Mouse (Mus musculus) forebrain, embryonic 10.5 days (tissue): ENCODE results near the gene Dnmt3c. TPM values are rescaled to one million over a fixed set of nuclear protein-coding genes. Genes with fewer than 3 reads are reported as not detected.

Experiments
- DNase-seq: peaks from one replicate; pipeline ENCODE4 v3.0.0-alpha.2; 2017; ENCODE audit warnings: low spot score; ENCODE audit errors: extremely low spot score
- H3K27ac ChIP-seq: fragments of 300-500 bp; sonication (generic); 2 replicates; pipeline ENCODE4 v1.5.1; 2016; ENCODE audit warnings: mild to moderate bottlenecking
- H3K27me3 ChIP-seq: fragments of 300-500 bp; sonication (generic); 2 replicates; pipeline ENCODE4 v1.6.1; 2016; ENCODE audit warnings: mild to moderate bottlenecking; ENCODE audit not compliant: poor library complexity, severe bottlenecking
- H3K36me3 ChIP-seq: fragments of 300-500 bp; sonication (generic); replicated peaks from 2 replicates; pipeline ENCODE4 v1.6.1; 2016; ENCODE audit warnings: mild to moderate bottlenecking, moderate library complexity
- H3K4me1 ChIP-seq: fragments of 300-500 bp; sonication (generic); 2 replicates; pipeline ENCODE4 v1.6.1; 2016
- H3K4me3 ChIP-seq: fragments of 300-500 bp; sonication (generic); 2 replicates; pipeline ENCODE4 v1.5.1; 2016; ENCODE audit warnings: mild to moderate bottlenecking, moderate library complexity
- H3K9me3 ChIP-seq: fragments of 300-500 bp; sonication (generic); 2 replicates; pipeline ENCODE4 v1.6.1; 2016; ENCODE audit warnings: mild to moderate bottlenecking, moderate library complexity
- WGBS: fragments of 180-500 bp; shearing (Covaris S2); methylation state at CpG from one replicate; pipeline ENCODE4 v1.1.7; 2016; 5-methylcytosine and 5-hydroxymethylcytosine counted together
- polyA plus RNA-seq: library from polyadenylated mRNA; unstranded; fragments of >200 nt; fragmentation: Nextera tagmentation; extraction: Ambion mirVana; gene quantifications from 2 replicates; pipeline ENCODE4 v1.2.1, GENCODE M21; 2016

Dnmt3c gene
- polyA plus RNA-seq, 1 experiment from 2014 or later: not detected

GRCm38 (mm10) chr2:153725291-153725690, 28.8 kb downstream of the Dnmt3c start:
- no peak overlapping the region for H3K27ac ChIP-seq
- H3K4me1 ChIP-seq: no peaks in the 10 kb centered on the region
- H3K36me3 ChIP-seq: no peaks in the 10 kb centered on the region
- H3K27me3 ChIP-seq: no peaks in the 10 kb centered on the region
- WGBS: 91% methylated on average over 4 of the region's 4 CpGs
- DNase-seq: no peak
- H3K4me3 ChIP-seq: no peak overlapping the region
- H3K9me3 ChIP-seq: no peaks in the 10 kb centered on the region; the same call in 1 of the 2 replicates

GRCm38 (mm10) chr2:153734033-153734432, 37.6 kb downstream of the Dnmt3c start:
- DNase-seq: no peak
- Histone ChIP-seq H3K4me1 (no peaks in the 10 kb centered on the region), H3K27ac (no peak overlapping the region), H3K4me3 (no peak overlapping the region), H3K36me3 (no peaks in the 10 kb centered on the region), H3K27me3 (no peaks in the 10 kb centered on the region), H3K9me3 (no peaks in the 10 kb centered on the region)
- WGBS: 81% methylated on average over 4 of the region's 4 CpGs

- Histone ChIP-seq H3K27me3 (no peaks in the 10 kb centered on the region), H3K36me3 (peaks cover 15% of the 10 kb centered on the region), H3K4me1 (peaks cover 34% of the 10 kb centered on the region), H3K27ac (peak within 1 kb of the TSS; percentile 99), H3K9me3 (no peaks in the 10 kb centered on the region), H3K4me3 (peak within 1 kb of the TSS; percentile 81)
- 11% methylated on average over 58 of the region's 58 CpGs for WGBS
- DNase-seq: peak; percentile 100
These were observed 44.3 kb downstream of the Dnmt3c start, which contains the start of gene Mapre1 for GRCm38 (mm10) chr2:153740500-153741436. TSS of gene Mapre1 (plus strand) at chr2:153741274.

DNA sequence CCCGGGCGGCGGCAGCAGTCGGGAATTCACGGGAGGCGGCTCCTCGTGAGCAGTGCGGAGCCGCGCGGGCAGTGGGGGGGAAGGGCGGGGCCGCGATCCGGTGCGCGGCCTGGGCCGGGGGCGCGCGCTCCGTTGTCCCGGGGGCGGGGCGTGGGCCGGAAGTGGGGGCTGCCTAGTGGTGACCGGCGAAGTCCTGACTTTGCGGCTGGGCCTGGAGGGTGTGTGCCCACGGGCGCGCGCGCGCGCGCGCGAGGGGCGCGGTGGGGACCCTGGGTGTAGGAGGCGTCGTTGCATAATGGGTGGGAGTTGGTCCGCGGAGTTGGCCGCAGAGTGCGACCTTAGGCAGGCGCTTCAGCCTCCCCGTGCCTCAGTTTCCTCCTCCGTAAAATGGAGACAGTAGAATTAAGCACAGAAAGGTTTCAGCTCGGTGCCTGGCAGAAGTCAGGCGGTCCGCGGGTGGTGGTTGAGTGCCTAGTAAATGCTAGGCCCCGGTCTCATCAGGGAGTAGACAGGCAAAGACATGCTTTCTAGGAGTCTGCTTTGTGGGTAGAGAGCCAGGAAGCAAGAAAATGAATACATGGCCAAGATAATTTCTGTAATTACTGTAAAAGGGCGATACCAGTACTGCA, 45.1 kb downstream of the Dnmt3c start:
- Histone ChIP-seq H3K27me3 (no peaks in the 10 kb centered on the region), H3K27ac (peak overlapping the region; percentile 99), H3K9me3 (no peaks in the 10 kb centered on the region), H3K4me3 (peak overlapping the region; percentile 81), H3K4me1 (peaks cover 34% of the 10 kb centered on the region), H3K36me3 (peaks cover 23% of the 10 kb centered on the region)
- 1% methylated on average over 48 of the region's 56 CpGs for WGBS
- DNase-seq: peak; percentile 84

DNA sequence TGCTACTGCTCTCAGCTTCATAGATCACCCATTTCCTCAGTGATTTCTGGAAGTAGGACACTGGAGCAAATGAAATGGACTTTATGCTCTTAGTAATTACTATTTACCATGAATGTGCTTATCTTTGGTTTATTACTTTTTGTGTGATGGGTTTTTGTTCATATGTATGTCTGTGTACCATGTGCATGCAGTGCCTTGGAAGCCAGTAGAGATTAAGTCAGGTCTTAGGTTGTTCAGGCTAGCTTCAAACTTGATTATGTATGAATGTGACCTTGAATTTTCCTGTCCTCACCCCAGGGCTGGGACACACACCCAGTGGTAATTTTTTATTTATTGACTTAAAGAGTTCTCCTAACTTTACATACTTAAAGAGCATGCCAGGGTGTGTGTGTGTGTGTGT, 51.5 kb downstream of the Dnmt3c start:
- Histone ChIP-seq H3K4me1 (peaks cover 14% of the 10 kb centered on the region), H3K4me3 (no peak overlapping the region), H3K36me3 (peaks cover 81% of the 10 kb centered on the region), H3K9me3 (no peaks in the 10 kb centered on the region), H3K27me3 (no peaks in the 10 kb centered on the region), H3K27ac (no peak overlapping the region)
- DNase-seq: no peak

DNA sequence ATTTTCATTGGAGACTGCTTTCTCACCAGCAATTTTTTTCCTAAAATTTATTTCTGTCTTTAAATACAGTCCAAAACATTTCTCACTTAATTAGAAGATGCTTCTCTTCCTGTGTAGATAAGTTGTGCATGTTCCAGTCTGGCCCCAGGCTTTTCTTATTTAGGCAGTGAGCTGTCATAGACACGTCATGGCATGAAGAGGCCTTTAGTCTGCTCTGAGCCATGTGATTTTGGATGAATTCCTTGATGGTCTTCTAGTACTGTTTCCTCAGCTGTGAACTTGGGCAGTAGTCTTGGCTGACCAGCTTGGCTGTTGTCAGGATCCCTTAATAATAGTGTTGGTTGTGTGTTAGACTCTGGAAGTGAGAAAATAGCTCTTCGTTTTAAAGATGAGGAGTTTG, 53.9 kb downstream of the Dnmt3c start:
- Histone ChIP-seq H3K9me3 (no peaks in the 10 kb centered on the region), H3K27me3 (no peaks in the 10 kb centered on the region), H3K4me3 (no peak overlapping the region), H3K36me3 (peaks cover 82% of the 10 kb centered on the region), H3K4me1 (no peaks in the 10 kb centered on the region), H3K27ac (no peak overlapping the region)
- 94% methylated on average over 2 of the region's 2 CpGs for WGBS
- no peak for DNase-seq

- peaks cover 99% of the 10 kb centered on the region for H3K36me3 ChIP-seq
- 94% methylated on average over 5 of the region's 5 CpGs for WGBS
These were observed 65.7 kb downstream of the Dnmt3c start for GRCm38 (mm10) chr2:153762121-153762520.

DNA sequence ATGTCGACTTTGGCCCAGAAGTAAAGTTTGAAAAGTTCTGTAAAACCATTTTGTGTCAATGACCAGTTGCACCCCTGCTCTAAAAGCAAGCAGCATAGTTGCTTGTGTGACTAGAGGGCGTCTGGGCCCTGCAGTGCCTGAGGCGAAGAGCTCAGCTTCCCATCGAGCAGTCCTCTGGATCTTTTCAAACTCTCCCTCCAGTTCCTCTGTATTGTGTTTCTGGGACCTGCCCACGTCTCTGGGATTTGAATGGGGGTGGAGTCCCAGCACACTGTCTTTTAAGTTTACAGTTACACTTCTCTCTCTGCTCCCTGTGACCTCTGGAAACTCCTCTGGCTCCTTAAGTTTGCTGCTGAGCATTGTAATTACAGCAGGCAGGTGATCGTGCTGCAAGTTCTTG, 71.0 kb downstream of the Dnmt3c start:
- Histone ChIP-seq H3K27ac (no peak overlapping the region), H3K36me3 (peaks cover 89% of the 10 kb centered on the region)
- 61% methylated on average over 6 of the region's 6 CpGs for WGBS

More at GRCm38 (mm10) chr2:153762121-153762520, 65.7 kb downstream of the Dnmt3c start:
- Histone ChIP-seq H3K4me1 (no peaks in the 10 kb centered on the region), H3K27ac (no peak overlapping the region), H3K4me3 (no peak overlapping the region), H3K27me3 (no peaks in the 10 kb centered on the region), H3K9me3 (no peaks in the 10 kb centered on the region)
- no peak for DNase-seq

DNA sequence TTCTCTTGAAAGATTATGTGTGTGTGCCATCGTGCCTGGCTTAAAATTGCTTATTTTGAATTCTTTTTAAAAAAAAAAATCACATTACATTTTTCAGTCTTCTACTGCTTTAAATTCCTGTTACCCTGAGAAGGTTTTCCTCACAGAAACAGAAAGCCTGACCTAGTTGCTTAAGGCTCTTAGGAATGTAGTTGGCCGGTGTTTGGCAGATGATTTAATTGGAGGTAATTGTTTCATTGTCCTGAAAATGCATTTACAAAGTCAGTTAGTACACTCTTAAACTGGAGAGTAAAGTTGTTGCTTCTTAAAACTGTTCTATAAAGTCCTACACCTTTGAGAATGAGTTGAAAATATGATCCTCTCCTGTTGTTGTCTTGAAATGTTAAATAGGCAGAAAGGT, 72.4 kb downstream of the Dnmt3c start:
- Histone ChIP-seq H3K27me3 (no peaks in the 10 kb centered on the region), H3K27ac (no peak overlapping the region), H3K4me3 (no peak overlapping the region), H3K4me1 (0 out of 2 replicates have a peak, but pooled peaks cover 5% of the 10 kb centered on the region), H3K9me3 (no peaks in the 10 kb centered on the region), H3K36me3 (peaks cover 88% of the 10 kb centered on the region)
- 85% methylated on average over 2 of the region's 2 CpGs for WGBS
- no peak for DNase-seq

More for the DNA sequence above, 71.0 kb downstream of the Dnmt3c start:
- no peak for DNase-seq
- Histone ChIP-seq H3K4me3 (no peak overlapping the region), H3K9me3 (no peaks in the 10 kb centered on the region), H3K27me3 (no peaks in the 10 kb centered on the region), H3K4me1 (0 out of 2 replicates have a peak, but pooled peaks cover 5% of the 10 kb centered on the region)

DNA sequence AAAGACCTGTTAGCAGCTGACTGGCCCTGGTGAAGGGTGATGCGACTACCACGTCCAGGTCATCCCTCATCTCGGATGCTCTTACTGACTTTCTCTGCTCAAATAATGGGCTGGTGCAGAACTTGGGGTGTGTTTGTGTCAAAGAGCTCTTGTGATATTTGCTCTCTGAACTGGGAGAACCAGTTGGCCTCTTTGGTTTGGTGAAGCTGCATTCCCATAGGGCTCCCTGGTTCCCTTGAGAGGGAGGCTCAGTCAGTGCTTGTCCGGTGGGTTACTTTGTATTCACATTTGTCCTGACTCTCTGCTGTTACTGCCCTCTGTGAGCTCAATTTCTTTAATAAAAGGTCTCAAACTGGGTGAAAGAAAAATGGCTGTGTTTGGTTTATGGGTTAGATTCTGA, 76.5 kb downstream of the Dnmt3c start:
- Histone ChIP-seq H3K4me1 (no peaks in the 10 kb centered on the region), H3K27ac (no peak overlapping the region), H3K27me3 (no peaks in the 10 kb centered on the region), H3K4me3 (no peak overlapping the region), H3K9me3 (0 out of 2 replicates have a peak, but pooled peaks cover 3% of the 10 kb centered on the region), H3K36me3 (peaks cover 55% of the 10 kb centered on the region)
- 94% methylated on average over 4 of the region's 4 CpGs for WGBS
- no peak for DNase-seq

DNA sequence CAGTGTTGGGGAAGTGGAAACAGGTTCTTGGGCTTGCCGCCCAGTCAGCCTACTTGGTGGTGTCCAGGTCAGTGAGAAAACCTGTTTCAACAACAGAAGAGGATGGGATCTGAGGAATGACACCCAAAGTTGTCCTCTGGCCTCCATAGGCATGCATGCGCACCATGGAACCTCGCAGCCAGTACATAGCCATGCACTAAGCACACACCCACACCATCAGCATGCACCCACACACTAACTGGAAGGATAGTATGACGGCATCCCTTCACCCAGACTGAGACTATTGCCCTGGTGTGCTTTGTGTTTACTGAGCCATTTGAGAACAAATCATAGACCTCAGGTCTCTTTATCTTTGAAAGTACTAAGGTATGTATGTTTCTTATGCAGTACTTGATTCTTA, 79.0 kb downstream of the Dnmt3c start:
- Histone ChIP-seq H3K27me3 (peaks cover 6% of the 10 kb centered on the region), H3K36me3 (peaks cover 35% of the 10 kb centered on the region), H3K4me3 (no peak overlapping the region), H3K4me1 (peaks cover 11% of the 10 kb centered on the region), H3K9me3 (0 out of 2 replicates have a peak, but pooled peaks cover 3% of the 10 kb centered on the region), H3K27ac (no peak overlapping the region)
- WGBS: 93% methylated on average over 4 of the region's 4 CpGs
- DNase-seq: no peak

GRCm38 (mm10) chr2:153778638-153779362, 82.3 kb downstream of the Dnmt3c start:
- Histone ChIP-seq H3K36me3 (peaks cover 7% of the 10 kb centered on the region), H3K4me3 (peak overlapping the region; percentile 49), H3K27me3 (peaks cover 6% of the 10 kb centered on the region), H3K27ac (peak overlapping the region; percentile 65; the same call in 1 of the 2 replicates), H3K4me1 (peaks cover 11% of the 10 kb centered on the region), H3K9me3 (0 out of 2 replicates have a peak, but pooled peaks cover 3% of the 10 kb centered on the region)
- DNase-seq: peak; percentile 70
- 14% methylated on average over 24 of the region's 24 CpGs for WGBS
